Mouse (Mus musculus) limb, embryonic 10.5 days (tissue): ENCODE measurements around the gene Sox1. TPM values are rescaled to one million over a fixed set of nuclear protein-coding genes. Genes with fewer than 3 reads are reported as not detected.

Source experiments
- DNase-seq: peaks from one replicate; pipeline ENCODE4 v3.0.0-alpha.2; 2017; ENCODE audit warnings: low spot score
- H3K27ac ChIP-seq: fragments of 300-500 bp; sonication (generic); 2 replicates; pipeline ENCODE4 v1.5.1; 2016; ENCODE audit warnings: mild to moderate bottlenecking
- H3K27me3 ChIP-seq: fragments of 300-500 bp; sonication (generic); 2 replicates; pipeline ENCODE4 v1.6.1; 2016; ENCODE audit warnings: low read depth, mild to moderate bottlenecking; ENCODE audit not compliant: poor library complexity, severe bottlenecking
- H3K36me3 ChIP-seq: fragments of 300-500 bp; sonication (generic); 2 replicates; pipeline ENCODE4 v1.6.1; 2016; ENCODE audit warnings: mild to moderate bottlenecking, moderate library complexity
- H3K4me1 ChIP-seq: fragments of 300-500 bp; sonication (generic); 2 replicates; pipeline ENCODE4 v1.6.1; 2016
- H3K4me3 ChIP-seq: fragments of 300-500 bp; sonication (generic); 2 replicates; pipeline ENCODE4 v1.5.1; 2016; ENCODE audit warnings: mild to moderate bottlenecking, moderate library complexity
- H3K9me3 ChIP-seq: fragments of 300-500 bp; sonication (generic); replicated peaks from 2 replicates; pipeline ENCODE4 v1.6.1; 2016; ENCODE audit warnings: mild to moderate bottlenecking
- WGBS: fragments of 180-500 bp; shearing (Covaris S2); methylation state at CpG from one replicate; pipeline ENCODE4 v1.1.7; 2016; 5-methylcytosine and 5-hydroxymethylcytosine counted together
- polyA plus RNA-seq: library from polyadenylated mRNA; unstranded; fragments of >200 nt; fragmentation: Nextera tagmentation; extraction: Ambion mirVana; gene quantifications from 2 replicates; pipeline ENCODE4 v1.2.1, GENCODE M21; 2016

Gene Sox1
- not detected in 2 replicates for polyA plus RNA-seq

DNA sequence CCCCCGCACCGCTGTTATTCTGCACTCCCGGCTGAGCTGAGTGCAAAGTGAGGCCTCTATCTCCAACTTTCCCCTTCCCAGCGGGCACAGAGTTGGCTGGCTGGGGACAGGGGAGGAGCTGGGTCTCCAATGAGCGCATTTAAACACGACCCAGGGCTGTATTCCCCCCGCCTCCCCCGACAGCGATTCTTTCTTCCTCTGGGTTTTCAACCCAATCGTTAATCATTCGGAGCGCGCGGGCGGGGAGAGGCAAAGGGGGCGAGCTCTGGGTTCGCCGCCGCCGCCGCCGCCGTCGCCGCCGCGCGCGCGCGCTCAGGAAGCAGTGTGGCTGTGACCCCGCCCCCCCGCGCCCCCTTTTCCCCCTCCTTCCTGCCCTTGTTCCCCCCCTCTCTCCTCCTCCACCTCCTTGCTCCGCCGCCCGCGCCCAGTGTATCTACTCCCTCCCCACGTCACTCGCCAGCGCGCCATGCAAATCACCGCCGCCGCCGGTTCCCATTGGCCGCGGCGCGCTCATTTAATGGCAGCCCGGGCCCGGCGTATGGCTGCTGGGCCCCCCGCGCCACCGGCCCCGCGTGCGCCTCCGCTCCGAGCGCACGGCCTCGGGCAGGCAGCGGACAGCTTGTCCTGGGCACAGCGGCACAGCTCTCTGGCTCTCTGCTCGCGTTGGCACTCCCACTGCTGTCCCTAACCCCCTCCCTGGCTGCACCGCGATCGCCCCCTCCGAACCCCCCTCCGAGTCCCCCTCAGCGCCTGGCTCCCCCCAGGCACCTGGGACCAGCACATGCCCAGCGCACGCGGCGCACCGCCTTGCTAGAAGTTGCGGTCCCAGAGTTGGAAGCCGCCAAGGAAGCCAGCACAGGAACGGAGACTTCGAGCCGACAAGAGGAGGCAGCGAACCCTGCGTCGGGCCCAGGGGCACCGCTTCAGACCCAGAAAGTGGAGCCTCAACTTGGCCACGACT lies at the start of gene Sox1:
Gene Sox1, plus strand, starts transcription at position 225 of the 961 bp plus-strand sequence.
- Histone ChIP-seq H3K36me3 (no peaks in the 10 kb centered on the region), H3K27ac (0 out of 2 replicates have a peak within 1 kb of the TSS, but pooled peaks have one; percentile 42), H3K4me1 (peaks cover 33% of the 10 kb centered on the region), H3K4me3 (peak within 1 kb of the TSS; percentile 51), H3K9me3 (no peaks in the 10 kb centered on the region), H3K27me3 (peaks cover 100% of the 10 kb centered on the region)
- DNase-seq: peak; percentile 85
- under 1% methylated on average over 81 of the region's 89 CpGs for WGBS

DNA sequence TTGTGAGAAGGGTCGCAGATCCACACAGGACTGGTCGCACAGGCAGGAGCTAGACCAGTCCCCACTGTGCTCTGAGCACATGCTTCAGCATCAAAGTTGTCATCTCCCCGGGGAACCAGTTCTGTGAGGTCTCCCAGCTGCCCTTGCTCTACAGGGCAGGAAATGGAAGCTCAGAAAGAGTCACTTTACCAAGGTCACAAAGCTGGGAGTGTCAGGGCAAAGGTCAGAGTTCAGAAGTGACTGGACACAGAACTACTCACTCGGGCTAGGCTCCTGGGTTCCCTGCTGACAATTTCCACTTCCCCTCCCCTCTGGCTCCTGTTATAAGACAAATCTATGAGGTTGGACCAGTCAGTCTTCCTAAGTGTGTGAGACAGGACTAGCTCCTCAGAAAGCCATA lies 49.2 kb upstream of the Sox1 start:
- no peaks in the 10 kb centered on the region for H3K27me3 ChIP-seq
- peaks cover 9% of the 10 kb centered on the region for H3K4me1 ChIP-seq
- no peaks in the 10 kb centered on the region for H3K36me3 ChIP-seq
- no peak overlapping the region for H3K4me3 ChIP-seq
- no peak overlapping the region; the same call in 1 of the 2 replicates for H3K27ac ChIP-seq
- H3K9me3 ChIP-seq: no peaks in the 10 kb centered on the region
- DNase-seq: no peak
- WGBS: 54% methylated on average over 4 of the region's 4 CpGs

DNA sequence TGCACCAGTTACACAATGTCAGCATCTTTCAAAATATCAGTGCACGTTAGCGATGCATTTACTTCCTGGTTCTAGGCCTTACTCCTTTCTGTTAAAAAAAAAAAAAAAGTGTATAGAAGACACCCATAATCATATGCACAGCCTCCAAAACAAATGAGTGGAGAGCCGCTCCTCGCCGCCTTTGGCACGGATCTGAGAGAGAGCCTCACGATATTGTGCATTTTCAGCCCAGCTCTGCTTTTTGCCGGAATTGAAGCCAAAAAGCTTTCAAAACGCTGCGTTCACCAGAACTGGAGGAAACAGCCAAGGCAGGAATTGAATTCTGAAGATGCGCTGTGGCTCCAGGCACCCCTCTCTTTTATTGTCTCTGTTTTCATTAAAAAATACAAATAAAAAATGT lies 48.2 kb upstream of the Sox1 start:
- peaks cover 9% of the 10 kb centered on the region for H3K4me1 ChIP-seq
- H3K9me3 ChIP-seq: no peaks in the 10 kb centered on the region
- 94% methylated on average over 11 of the region's 11 CpGs for WGBS
- H3K4me3 ChIP-seq: no peak overlapping the region
- no peak for DNase-seq
- no peak overlapping the region for H3K27ac ChIP-seq
- no peaks in the 10 kb centered on the region for H3K36me3 ChIP-seq
- H3K27me3 ChIP-seq: no peaks in the 10 kb centered on the region

DNA sequence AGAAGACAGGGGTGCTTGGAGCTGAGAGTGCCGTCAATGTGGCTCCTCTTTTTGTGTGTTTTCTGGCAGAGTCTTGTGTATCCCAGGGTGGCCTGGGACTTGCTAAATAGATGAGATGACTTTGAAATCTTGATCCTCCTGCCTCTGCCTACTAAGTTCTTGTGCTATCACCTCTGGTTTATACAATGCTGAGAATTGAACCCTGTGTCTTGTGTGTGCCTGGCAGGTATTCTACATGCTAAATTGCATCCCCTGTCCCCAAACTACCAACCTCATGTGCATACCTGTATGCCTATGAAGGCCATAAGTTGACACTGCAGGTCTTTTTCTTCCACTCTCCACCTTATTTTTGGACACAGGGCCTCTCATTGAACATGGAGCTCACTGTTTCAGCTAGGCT lies 46.8 kb upstream of the Sox1 start:
- Histone ChIP-seq H3K27ac (no peak overlapping the region), H3K36me3 (no peaks in the 10 kb centered on the region), H3K27me3 (no peaks in the 10 kb centered on the region), H3K4me3 (no peak overlapping the region), H3K4me1 (peaks cover 9% of the 10 kb centered on the region), H3K9me3 (no peaks in the 10 kb centered on the region)
- 83% methylated on average over 1 of the region's 1 CpGs for WGBS
- DNase-seq: no peak

DNA sequence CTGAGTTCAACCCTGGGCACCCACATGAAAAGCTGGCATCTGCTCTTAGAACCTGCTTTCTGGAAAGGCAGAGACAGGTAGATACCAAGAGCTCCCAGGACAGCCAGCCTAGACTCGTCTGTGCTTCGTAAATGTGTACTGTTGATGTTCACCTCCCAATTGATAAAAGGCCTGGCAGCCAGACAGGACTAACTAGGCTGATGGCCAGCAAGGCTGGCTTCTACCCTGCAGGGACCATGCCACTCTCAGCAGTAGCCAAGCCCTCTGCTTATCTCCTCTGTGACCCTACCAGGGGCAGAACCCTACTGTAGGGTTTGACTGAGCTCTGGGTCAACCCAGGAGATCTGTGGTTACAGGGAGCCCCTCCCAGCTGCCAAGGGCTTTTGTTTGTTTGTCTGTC lies 45.5 kb upstream of the Sox1 start:
- Histone ChIP-seq H3K4me3 (no peak overlapping the region), H3K9me3 (no peaks in the 10 kb centered on the region), H3K27ac (no peak overlapping the region), H3K36me3 (no peaks in the 10 kb centered on the region), H3K4me1 (peaks cover 14% of the 10 kb centered on the region), H3K27me3 (no peaks in the 10 kb centered on the region)
- 70% methylated on average over 2 of the region's 2 CpGs for WGBS
- DNase-seq: no peak

DNA sequence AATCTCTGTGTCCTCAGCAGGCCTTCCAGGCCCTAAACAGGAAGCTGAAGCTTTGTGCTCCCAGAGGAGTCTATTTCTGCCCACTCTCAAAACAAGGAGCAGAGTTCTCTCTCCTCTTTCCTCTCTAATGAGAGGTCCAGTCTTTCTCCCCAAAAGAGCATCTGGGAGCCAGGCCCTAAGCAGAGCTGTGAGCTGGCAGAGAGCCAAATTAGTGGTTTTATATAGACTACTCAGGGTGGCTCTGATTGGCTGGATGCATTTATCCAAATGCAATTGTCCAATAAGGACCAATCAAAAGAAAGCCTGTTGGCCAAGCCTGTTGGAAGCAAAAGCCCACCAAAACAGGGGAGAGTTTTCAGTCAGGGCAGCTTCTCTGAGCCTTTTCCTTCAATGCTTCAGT lies 44.0 kb upstream of the Sox1 start:
- Histone ChIP-seq H3K27ac (no peak overlapping the region), H3K27me3 (no peaks in the 10 kb centered on the region), H3K36me3 (no peaks in the 10 kb centered on the region), H3K4me3 (no peak overlapping the region), H3K4me1 (peaks cover 11% of the 10 kb centered on the region), H3K9me3 (no peaks in the 10 kb centered on the region)
- DNase-seq: no peak

DNA sequence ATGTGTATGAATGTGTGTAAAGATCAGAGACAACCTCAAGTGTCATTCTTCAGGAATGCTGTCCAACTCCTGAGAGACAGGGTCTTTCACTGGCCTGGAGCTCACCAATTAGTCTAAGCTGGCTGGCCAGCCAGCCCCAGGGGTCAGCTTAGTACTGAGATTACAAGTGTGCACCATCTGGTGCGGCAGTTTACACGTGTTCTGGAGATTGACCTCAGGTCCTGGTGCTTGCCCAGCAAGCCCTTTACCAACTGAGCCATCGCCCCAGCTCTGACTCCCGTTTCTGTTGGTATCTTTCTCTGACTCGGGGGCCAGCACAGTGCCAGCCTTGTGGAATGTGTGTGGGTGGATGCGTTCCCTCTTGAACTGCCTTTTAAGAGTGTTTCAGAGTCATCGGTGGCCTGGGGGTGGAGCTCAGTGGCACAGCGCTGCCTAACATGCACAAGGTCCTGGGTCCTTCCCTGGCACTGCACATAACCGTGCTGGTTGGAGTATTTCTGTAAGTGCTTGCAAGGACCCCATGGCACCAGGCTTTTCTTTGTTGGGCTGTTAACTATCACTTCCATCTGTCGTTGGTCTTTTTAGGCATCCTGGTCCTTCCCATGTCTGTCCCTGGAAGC lies 40.6 kb upstream of the Sox1 start:
- no peak for DNase-seq
- Histone ChIP-seq H3K9me3 (no peaks in the 10 kb centered on the region), H3K27ac (no peak overlapping the region), H3K4me1 (peaks cover 8% of the 10 kb centered on the region), H3K36me3 (no peaks in the 10 kb centered on the region), H3K4me3 (no peak overlapping the region), H3K27me3 (no peaks in the 10 kb centered on the region)
- WGBS: 66% methylated on average over 10 of the region's 10 CpGs

DNA sequence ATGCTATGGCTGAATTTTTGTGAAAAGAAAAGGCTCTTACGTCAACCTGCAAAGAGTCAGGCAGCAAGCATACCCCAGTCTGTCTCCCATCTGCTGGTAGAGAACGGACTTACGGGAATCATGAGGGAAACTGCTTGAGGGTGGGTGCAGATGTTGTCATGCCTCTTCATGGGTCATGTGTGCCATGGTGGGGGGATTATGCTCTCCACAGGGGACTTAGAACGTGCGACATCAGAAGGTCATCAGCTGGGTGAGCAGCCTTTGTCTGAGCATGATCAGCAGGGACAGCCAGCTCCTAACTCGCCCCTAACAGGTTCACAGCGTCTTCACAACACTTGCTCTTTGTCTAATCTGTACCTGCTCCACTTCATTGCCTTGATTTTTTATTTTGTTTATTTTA lies 26.9 kb upstream of the Sox1 start:
- H3K4me3 ChIP-seq: no peak overlapping the region
- H3K9me3 ChIP-seq: no peaks in the 10 kb centered on the region
- no peak for DNase-seq
- 0 out of 2 replicates have a peak, but pooled peaks cover 3% of the 10 kb centered on the region for H3K4me1 ChIP-seq
- no peak overlapping the region for H3K27ac ChIP-seq
- H3K36me3 ChIP-seq: no peaks in the 10 kb centered on the region
- H3K27me3 ChIP-seq: peaks cover 17% of the 10 kb centered on the region
- whole genome bisulfite sequencing: 68% methylated on average over 7 of the region's 7 CpGs

DNA sequence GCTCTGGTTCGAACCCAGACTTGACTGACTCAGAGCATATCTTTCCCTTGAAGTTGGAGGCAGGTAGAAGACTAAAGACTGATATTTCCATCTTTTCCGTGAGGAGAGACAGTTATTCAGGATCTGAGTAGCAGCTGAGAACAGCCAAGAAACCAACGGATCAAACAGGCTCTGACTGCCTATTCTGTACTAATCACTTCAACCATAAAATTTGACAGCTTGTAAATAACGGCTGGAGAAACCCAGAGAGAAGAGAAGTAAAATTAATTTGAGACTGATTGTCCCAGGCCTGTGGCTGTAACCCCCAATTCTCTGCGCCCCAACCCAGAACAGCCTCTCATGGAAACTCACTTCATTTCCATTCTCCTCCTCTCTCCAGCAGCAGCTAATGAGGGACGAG lies 26.2 kb upstream of the Sox1 start:
- Histone ChIP-seq H3K36me3 (no peaks in the 10 kb centered on the region), H3K4me3 (no peak overlapping the region), H3K27me3 (peaks cover 17% of the 10 kb centered on the region), H3K9me3 (no peaks in the 10 kb centered on the region), H3K27ac (no peak overlapping the region), H3K4me1 (0 out of 2 replicates have a peak, but pooled peaks cover 3% of the 10 kb centered on the region)
- DNase-seq: no peak
- 63% methylated on average over 6 of the region's 6 CpGs for WGBS

DNA sequence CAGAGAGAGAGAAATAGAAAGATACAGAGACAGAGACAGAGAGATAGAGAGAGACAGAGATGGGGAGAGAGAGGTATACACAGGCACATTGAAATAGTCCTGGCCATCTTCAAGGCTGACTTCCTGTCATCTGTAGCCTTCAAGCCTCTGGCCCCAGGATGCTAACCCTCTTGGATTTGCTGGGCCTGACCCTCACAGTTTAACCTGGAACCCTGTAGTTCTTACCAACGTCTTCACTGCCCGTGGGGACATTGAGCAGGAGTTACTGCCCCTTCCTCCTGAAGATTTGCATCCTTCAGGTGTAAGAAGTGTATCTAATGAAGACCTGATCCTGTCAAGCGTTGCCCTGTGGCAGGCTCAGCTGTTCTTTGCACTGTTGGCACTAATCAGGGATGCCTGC lies 14.0 kb upstream of the Sox1 start:
- Histone ChIP-seq H3K9me3 (no peaks in the 10 kb centered on the region), H3K27ac (no peak overlapping the region), H3K27me3 (peaks cover 73% of the 10 kb centered on the region), H3K4me3 (no peak overlapping the region), H3K36me3 (no peaks in the 10 kb centered on the region), H3K4me1 (peaks cover 30% of the 10 kb centered on the region)
- peak; percentile 25 for DNase-seq
- WGBS: 75% methylated on average over 3 of the region's 3 CpGs

DNA sequence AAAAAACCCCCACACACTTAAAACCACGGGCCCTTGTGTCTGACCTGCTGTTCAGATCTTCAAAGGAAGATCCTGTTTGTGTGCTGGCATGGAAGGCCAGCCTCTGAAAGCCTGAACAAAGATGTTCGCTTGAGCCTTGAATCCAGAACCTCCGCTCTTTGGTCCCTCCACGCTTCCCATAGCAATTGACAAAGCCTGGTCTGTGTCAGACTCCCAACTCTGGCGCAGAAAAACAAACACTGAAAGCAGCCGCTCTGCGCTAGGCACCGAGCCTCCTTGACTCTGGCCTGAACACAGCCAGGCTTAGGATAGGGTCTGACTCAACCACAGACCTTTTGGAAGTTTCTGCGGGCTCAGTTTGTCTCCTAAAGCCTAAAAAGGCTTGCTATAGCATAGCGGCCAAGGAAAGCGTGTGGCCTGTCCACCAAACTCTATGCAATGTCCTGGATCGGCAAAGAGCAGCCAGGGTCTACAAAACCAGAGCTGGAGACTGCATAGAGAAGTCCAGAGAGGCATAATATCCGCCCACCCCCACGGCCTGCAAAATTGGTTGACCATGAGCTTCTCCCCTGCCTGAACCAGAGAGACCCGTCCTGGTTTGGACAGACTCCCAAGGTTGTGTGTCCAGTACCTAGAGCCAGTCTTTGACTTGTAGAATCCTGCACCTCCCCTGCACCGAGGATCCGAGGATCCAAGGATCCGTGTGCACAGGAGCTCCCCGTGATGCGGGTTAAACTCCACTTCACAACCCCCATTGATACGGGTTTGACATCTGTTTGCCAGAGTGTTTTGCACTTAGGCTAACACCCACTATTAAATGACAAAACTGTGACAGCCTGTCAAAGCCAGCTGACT lies 12.2 kb upstream of the Sox1 start:
- Histone ChIP-seq H3K27ac (no peak overlapping the region), H3K27me3 (peaks cover 89% of the 10 kb centered on the region), H3K9me3 (no peaks in the 10 kb centered on the region), H3K36me3 (no peaks in the 10 kb centered on the region), H3K4me3 (no peak overlapping the region), H3K4me1 (peaks cover 43% of the 10 kb centered on the region)
- DNase-seq: peak; percentile 64
- 3% methylated on average over 21 of the region's 21 CpGs for WGBS

DNA sequence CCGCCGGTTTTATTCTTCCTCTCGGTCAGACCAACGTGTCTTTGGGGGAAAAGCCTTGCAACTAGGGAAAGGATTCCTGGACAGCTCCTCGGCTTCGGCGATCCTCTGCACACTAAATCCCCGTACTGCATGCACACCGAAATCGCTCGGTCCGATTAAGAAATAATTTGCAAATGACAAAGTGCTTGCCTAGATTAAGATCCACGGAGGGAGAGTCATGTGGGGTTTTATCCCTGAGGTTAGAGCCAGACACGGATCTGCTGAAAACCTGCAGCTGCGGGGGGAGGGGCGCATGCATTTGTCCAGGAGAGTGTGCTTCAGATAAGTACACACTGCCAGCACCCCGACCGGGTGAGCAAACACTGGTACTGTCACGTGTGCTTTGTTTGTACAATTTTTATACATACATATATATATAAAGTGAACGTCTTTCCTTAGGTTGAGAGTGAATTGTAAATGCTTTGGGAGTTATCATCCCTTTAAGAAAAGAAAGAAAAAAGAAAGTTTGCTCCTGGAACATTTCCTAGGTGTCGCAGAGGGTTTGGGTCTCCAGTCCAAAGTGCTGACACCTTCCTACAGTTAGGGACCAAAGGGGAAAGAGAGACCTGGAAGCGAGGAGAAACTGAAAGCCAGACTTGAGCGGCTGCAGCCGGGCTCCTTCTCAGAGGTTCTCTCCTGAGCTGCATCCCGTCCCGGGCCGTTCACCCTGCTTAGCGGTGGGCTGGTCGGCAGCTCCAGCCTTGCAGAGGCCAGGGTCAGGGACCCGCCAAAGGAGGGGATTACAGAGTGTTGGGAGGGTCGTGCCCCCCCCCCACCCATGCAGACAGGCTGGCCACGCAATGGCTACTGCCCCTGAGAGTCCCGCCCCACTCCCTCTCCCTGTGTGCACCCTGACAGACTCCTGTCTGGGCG lies 10.9 kb upstream of the Sox1 start:
- no peaks in the 10 kb centered on the region for H3K9me3 ChIP-seq
- DNase-seq: peak; percentile 69
- peaks cover 100% of the 10 kb centered on the region for H3K27me3 ChIP-seq
- no peak overlapping the region for H3K27ac ChIP-seq
- H3K4me1 ChIP-seq: peaks cover 43% of the 10 kb centered on the region
- under 1% methylated on average over 34 of the region's 34 CpGs for WGBS
- H3K4me3 ChIP-seq: peak overlapping the region; percentile 39
- H3K36me3 ChIP-seq: no peaks in the 10 kb centered on the region
